Mouse (Mus musculus) heart, embryonic 16.5 days (tissue): ENCODE data around the gene Abca8a. TPM values are rescaled to one million over a fixed set of nuclear protein-coding genes. Genes with fewer than 3 reads are reported as not detected.

Experiments used
- ATAC-seq: fragments of 200-750 bp; cut with Nextera tagmentation; replicated peaks from 2 replicates; pipeline ENCODE4 v1.8.0; 2017; ENCODE audit warnings: moderate number of reproducible peaks; ENCODE audit not compliant: insufficient read depth, low FRiP score; ENCODE audit errors: extremely low read depth
- H3K27ac ChIP-seq: fragments of 300-500 bp; sonication (generic); 2 replicates; pipeline ENCODE4 v1.5.1; 2014; ENCODE audit warnings: mild to moderate bottlenecking, low read length, control low read depth, moderate library complexity
- H3K27me3 ChIP-seq: fragments of 300-500 bp; sonication (generic); 2 replicates; pipeline ENCODE4 v1.6.1; 2014; ENCODE audit warnings: low read length, mixed read lengths; ENCODE audit not compliant: control insufficient read depth, insufficient read depth
- H3K36me3 ChIP-seq: fragments of 300-500 bp; sonication (generic); 2 replicates; pipeline ENCODE4 v1.6.1; 2014; ENCODE audit not compliant: control insufficient read depth, insufficient read depth
- H3K4me1 ChIP-seq: fragments of 300-500 bp; sonication (generic); 2 replicates; pipeline ENCODE4 v1.6.1; 2014; ENCODE audit warnings: low read length, mixed read lengths; ENCODE audit not compliant: control insufficient read depth, insufficient read depth
- H3K4me2 ChIP-seq: fragments of 300-500 bp; sonication (generic); 2 replicates; pipeline ENCODE4 v1.6.1; 2014; ENCODE audit warnings: low read depth, mild to moderate bottlenecking, control low read depth, low read length
- H3K4me3 ChIP-seq: fragments of 300-500 bp; sonication (generic); 2 replicates; pipeline ENCODE4 v1.5.1; 2014; ENCODE audit warnings: mild to moderate bottlenecking, control low read depth, low read length
- H3K9ac ChIP-seq: fragments of 300-500 bp; sonication (generic); 2 replicates; pipeline ENCODE4 v1.6.1; 2014; ENCODE audit warnings: low read length, control low read depth
- H3K9me3 ChIP-seq: fragments of 300-500 bp; sonication (generic); replicated peaks from 2 replicates; pipeline ENCODE4 v1.6.1; 2016; ENCODE audit warnings: low read length; ENCODE audit not compliant: control insufficient read depth
- WGBS: fragments of 180-500 bp; shearing (Covaris S2); extraction: QIAGEN DNeasy Blood & Tissue Kit; methylation state at CpG from one replicate; pipeline ENCODE4 v1.1.7; 2014; 5-methylcytosine and 5-hydroxymethylcytosine counted together
- polyA plus RNA-seq: library from polyadenylated mRNA; unstranded; fragments of >200 nt; fragmentation: Nextera tagmentation; extraction: Ambion mirVana; gene quantifications from 2 replicates; pipeline ENCODE4 v1.2.1, GENCODE M21; 2015

Gene Abca8a
- 5.9 and 6.4 TPM in 2 replicates for polyA plus RNA-seq

DNA sequence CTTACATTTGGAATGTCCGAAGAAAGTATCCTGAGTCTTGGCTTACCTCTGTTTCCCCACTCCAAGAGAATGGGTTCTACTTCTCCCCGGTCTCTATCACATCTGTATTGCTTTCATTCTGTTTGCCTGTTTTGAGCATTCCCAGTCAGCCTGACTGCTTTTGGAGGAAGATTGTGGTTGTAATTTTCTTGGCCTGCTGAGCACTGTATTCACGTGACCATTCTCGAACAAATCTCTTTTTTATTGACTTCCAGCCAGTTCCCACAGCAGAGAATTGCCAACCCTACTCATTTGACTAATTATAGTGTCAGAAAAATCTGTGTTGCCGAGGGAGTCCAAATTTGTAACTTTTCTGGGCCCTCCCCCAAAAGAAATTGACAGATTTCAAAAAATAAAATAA is at the start of gene Abca8a:
Gene Abca8a (minus strand): TSS at position 121 of the 400 bp plus-strand sequence.
- no peaks in the 10 kb centered on the region for H3K27me3 ChIP-seq
- 0 out of 2 replicates have a peak within 1 kb of the TSS, but pooled peaks have one; percentile 28 for H3K4me2 ChIP-seq
- H3K9me3 ChIP-seq: no peaks in the 10 kb centered on the region
- H3K9ac ChIP-seq: no peak within 1 kb of the TSS
- 68% methylated on average over 5 of the region's 5 CpGs for WGBS
- no peak for ATAC-seq
- no peak within 1 kb of the TSS for H3K27ac ChIP-seq
- H3K4me1 ChIP-seq: no peaks in the 10 kb centered on the region
- no peaks in the 10 kb centered on the region for H3K36me3 ChIP-seq
- peak within 1 kb of the TSS; percentile 16; the same call in 1 of the 2 replicates for H3K4me3 ChIP-seq

DNA sequence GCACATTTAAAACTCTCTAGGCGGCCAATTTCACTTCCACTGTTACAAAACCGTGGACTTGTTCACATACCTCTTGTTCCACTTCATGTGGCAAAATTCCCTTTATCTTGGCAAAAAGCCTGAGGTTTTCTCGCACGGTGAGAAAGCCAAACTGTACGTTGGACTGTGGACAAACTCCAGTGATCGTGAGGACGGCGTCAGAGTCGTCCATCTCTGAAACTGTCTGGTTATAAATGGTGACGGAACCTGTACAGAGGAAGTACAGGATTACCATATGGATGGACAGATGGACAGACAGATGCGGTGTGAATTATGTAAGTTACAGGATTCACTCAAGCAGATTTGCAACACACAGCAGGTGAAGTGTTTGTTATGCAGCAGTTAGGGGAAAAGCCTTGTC is 49.6 kb upstream of the Abca8a start:
- Histone ChIP-seq H3K4me1 (no peaks in the 10 kb centered on the region), H3K9ac (no peak overlapping the region), H3K36me3 (no peaks in the 10 kb centered on the region), H3K27me3 (no peaks in the 10 kb centered on the region), H3K4me2 (no peak overlapping the region), H3K4me3 (no peak overlapping the region), H3K9me3 (no peaks in the 10 kb centered on the region), H3K27ac (no peak overlapping the region)
- no peak for ATAC-seq
- WGBS: 78% methylated on average over 11 of the region's 11 CpGs

GRCm38 (mm10) chr11:110130760-110131159 is 35.0 kb upstream of the Abca8a start:
- 57% methylated on average over 5 of the region's 5 CpGs for WGBS
- Histone ChIP-seq H3K4me2 (no peak overlapping the region), H3K27ac (no peak overlapping the region), H3K36me3 (no peaks in the 10 kb centered on the region), H3K4me3 (no peak overlapping the region), H3K9ac (no peak overlapping the region), H3K27me3 (no peaks in the 10 kb centered on the region), H3K9me3 (no peaks in the 10 kb centered on the region), H3K4me1 (no peaks in the 10 kb centered on the region)
- ATAC-seq: 0 out of 2 replicates have a peak, but pooled peaks have one; percentile 41

DNA sequence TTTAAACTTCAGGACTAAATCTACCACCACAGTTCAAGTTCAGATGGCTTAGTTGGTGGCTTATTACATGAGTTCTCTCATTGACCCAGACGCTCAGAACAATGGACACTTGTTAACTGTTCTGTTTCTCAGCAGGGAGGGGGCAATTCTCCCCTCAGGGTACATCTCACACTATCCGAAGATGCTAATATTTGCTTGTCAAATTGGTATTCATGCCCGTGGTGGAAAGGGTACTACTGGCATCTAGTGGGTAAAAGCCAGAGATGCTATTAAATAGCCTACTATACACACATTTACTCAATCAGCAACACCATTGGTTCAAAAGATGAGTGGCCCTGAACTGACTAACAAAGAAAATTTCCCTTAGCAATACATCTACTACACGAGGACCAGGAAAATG is 15.4 kb upstream of the Abca8a start:
- no peak for ATAC-seq
- no peaks in the 10 kb centered on the region for H3K4me1 ChIP-seq
- 59% methylated on average over 4 of the region's 4 CpGs for WGBS
- no peak overlapping the region for H3K9ac ChIP-seq
- no peaks in the 10 kb centered on the region for H3K27me3 ChIP-seq
- H3K4me2 ChIP-seq: no peak overlapping the region
- H3K4me3 ChIP-seq: no peak overlapping the region
- no peaks in the 10 kb centered on the region for H3K9me3 ChIP-seq
- no peak overlapping the region for H3K27ac ChIP-seq
- H3K36me3 ChIP-seq: no peaks in the 10 kb centered on the region

DNA sequence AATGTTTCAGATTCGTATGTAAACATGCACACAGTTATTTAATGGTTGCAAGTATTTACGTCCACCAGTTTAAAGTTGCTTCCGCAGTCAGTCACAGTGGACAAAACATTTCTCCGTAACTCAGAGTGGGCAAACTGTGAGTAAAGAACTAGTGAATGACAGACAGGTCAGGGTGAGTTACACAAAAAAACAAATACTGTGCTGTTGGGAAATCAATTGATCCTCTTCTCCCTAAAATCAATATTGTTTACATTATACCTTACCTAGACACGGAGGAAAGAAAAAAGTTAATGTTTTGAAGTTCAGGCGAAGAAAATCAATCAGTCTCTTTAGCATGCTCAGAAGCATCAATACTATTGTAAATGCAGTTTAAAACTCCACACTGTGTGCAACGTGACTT is 5.7 kb upstream of the Abca8a start:
- Histone ChIP-seq H3K4me1 (no peaks in the 10 kb centered on the region), H3K36me3 (peaks cover 5% of the 10 kb centered on the region; the same call in 1 of the 2 replicates), H3K27me3 (no peaks in the 10 kb centered on the region), H3K4me3 (no peak overlapping the region), H3K9me3 (0 out of 2 replicates have a peak, but pooled peaks cover 3% of the 10 kb centered on the region), H3K9ac (no peak overlapping the region), H3K4me2 (no peak overlapping the region), H3K27ac (no peak overlapping the region)
- ATAC-seq: no peak
- WGBS: 84% methylated on average over 7 of the region's 7 CpGs

DNA sequence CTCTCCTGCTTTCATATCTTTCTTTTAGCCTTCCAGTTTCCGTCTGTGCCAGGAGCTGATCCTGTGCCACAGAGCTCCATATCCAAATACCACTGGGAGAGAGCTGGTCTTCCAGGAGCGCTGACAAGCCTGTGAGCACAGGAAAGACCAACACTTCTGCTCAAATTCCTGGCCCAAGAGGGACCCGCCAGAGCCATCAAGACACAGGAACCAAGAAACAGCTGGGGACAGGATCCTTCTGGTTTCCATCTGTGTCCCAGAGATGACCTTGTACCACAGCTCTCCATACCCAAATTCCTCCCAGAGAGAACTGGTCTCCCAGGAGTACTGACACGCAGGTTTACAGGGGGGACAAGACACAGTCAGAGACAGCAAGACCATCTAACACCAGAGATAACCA is 3.1 kb upstream of the Abca8a start:
- Histone ChIP-seq H3K4me2 (no peak overlapping the region), H3K4me3 (no peak overlapping the region), H3K36me3 (no peaks in the 10 kb centered on the region), H3K27ac (no peak overlapping the region), H3K27me3 (no peaks in the 10 kb centered on the region), H3K4me1 (no peaks in the 10 kb centered on the region), H3K9me3 (0 out of 2 replicates have a peak, but pooled peaks cover 2% of the 10 kb centered on the region), H3K9ac (no peak overlapping the region)
- ATAC-seq: no peak
- 41% methylated on average over 4 of the region's 4 CpGs for WGBS

- ATAC-seq: no peak
Observed at GRCm38 (mm10) chr11:110097465-110097864, 1.7 kb upstream of the Abca8a start.

GRCm38 (mm10) chr11:110094846-110095380 is 865 bp downstream of the Abca8a start:
- H3K9me3 ChIP-seq: no peaks in the 10 kb centered on the region
- H3K27me3 ChIP-seq: no peaks in the 10 kb centered on the region
- no peak overlapping the region for H3K27ac ChIP-seq

More at GRCm38 (mm10) chr11:110097465-110097864, 1.7 kb upstream of the Abca8a start:
- no peaks in the 10 kb centered on the region for H3K4me1 ChIP-seq
- H3K27me3 ChIP-seq: no peaks in the 10 kb centered on the region
- H3K4me2 ChIP-seq: no peak overlapping the region
- no peak overlapping the region for H3K9ac ChIP-seq
- 65% methylated on average over 6 of the region's 6 CpGs for WGBS
- H3K9me3 ChIP-seq: no peaks in the 10 kb centered on the region
- H3K4me3 ChIP-seq: no peak overlapping the region
- H3K27ac ChIP-seq: no peak overlapping the region
- H3K36me3 ChIP-seq: no peaks in the 10 kb centered on the region

GRCm38 (mm10) chr11:110094236-110094635 is 1.5 kb downstream of the Abca8a start:
- no peaks in the 10 kb centered on the region for H3K36me3 ChIP-seq
- no peak overlapping the region for H3K4me2 ChIP-seq
- 74% methylated on average over 3 of the region's 3 CpGs for whole genome bisulfite sequencing
- H3K4me1 ChIP-seq: no peaks in the 10 kb centered on the region
- H3K4me3 ChIP-seq: no peak overlapping the region
- no peak overlapping the region for H3K27ac ChIP-seq
- H3K27me3 ChIP-seq: no peaks in the 10 kb centered on the region
- H3K9me3 ChIP-seq: no peaks in the 10 kb centered on the region
- no peak overlapping the region for H3K9ac ChIP-seq
- no peak for ATAC-seq

More at GRCm38 (mm10) chr11:110094846-110095380, 865 bp downstream of the Abca8a start:
- no peaks in the 10 kb centered on the region for H3K36me3 ChIP-seq
- no peak overlapping the region for H3K9ac ChIP-seq
- no peaks in the 10 kb centered on the region for H3K4me1 ChIP-seq
- H3K4me3 ChIP-seq: peak overlapping the region; percentile 16; the same call in 1 of the 2 replicates
- WGBS: 65% methylated on average over 7 of the region's 7 CpGs
- no peak for ATAC-seq
- H3K4me2 ChIP-seq: 0 out of 2 replicates have a peak overlapping the region, but pooled peaks have one; percentile 28
